Mouse (Mus musculus) brain, embryonic 14.5 days (tissue): ENCODE results near the gene Snx14. TPM values are rescaled to one million over a fixed set of nuclear protein-coding genes. Genes with fewer than 3 reads are reported as not detected.
"Not testable (repeated sequence)": the region's sequence is repeated elsewhere in the genome, so short reads cannot be mapped to it uniquely, and the experiment has no call there.

Source experiments
- DNase-seq: peaks from one replicate; pipeline ENCODE4 v3.0.0-alpha.2; 2011; ENCODE audit warnings: low read depth
- CTCF ChIP-seq: fragments of 200-500 bp; IDR thresholded peaks from 2 replicates; pipeline ENCODE4 v1.5.1; 2012; ENCODE audit warnings: inconsistent platforms, mild to moderate bottlenecking, moderate library complexity, borderline replicate concordance; ENCODE audit not compliant: insufficient read depth, insufficient read length; ENCODE audit errors: extremely low read depth
- POLR2A ChIP-seq: fragments of 200-500 bp; IDR thresholded peaks from 2 replicates; pipeline ENCODE4 v1.6.1; 2012; ENCODE audit warnings: mild to moderate bottlenecking, inconsistent platforms, borderline replicate concordance; ENCODE audit not compliant: poor library complexity, insufficient read depth, insufficient read length, severe bottlenecking; ENCODE audit errors: extremely low read depth
- polyA plus RNA-seq: library from polyadenylated mRNA; depleted of rRNA; stranded (reverse); fragments of >200 nt; gene quantifications from 2 replicates; pipeline ENCODE4 v1.2.3, GENCODE M21; 2012; rRNA removed

Gene Snx14
- polyA plus RNA-seq: 30.4 and 30.6 TPM in 2 replicates

GRCm38 (mm10) chr9:88438555-88439237 lies at the start of gene Snx14:
Gene Snx14, minus strand, starts transcription at chr9:88438958.
- TF ChIP-seq CTCF (no peak), POLR2A (0 out of 2 replicates have a peak, but pooled peaks have one; percentile 44)

GRCm38 (mm10) chr9:88484531-88484930 lies 45.8 kb upstream of the Snx14 start:
- no peak for DNase-seq
- no peak for TF ChIP-seq CTCF
- no peak for TF ChIP-seq POLR2A

More at GRCm38 (mm10) chr9:88438555-88439237, at the start of gene Snx14:
- DNase-seq: peak; percentile 98

DNA sequence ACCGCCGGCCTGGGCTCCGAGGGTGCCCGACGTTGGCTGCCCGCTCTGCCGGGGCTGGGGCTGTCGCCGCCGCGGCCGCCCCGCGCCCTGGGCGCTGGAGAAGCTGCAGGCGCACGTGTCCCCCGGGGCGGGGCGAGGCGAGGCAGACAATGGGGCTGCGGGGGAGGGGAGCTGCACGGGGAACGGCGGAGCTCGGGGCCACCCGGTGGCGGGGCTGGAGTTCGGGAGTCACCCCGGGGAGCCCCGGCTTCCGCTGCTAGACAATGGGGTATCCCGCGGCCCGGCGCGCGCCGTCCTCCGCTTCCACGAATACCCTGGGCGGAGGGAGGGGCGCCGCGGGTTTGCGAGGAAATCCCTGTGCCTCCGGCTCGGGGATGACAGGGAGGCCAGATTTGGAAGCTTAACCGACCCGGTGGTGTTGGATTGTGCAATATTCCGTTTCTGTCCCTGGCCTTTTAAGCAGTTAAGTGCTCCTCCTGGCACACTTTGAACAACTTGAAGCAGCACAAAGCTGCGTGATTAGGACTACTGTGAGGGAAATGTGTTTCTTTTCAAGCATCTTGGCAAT lies 44.2 kb upstream of the Snx14 start:
- TF ChIP-seq POLR2A (peak; percentile 74), CTCF (no peak)
- peak; percentile 91 for DNase-seq

GRCm38 (mm10) chr9:88482230-88482828 lies 43.6 kb upstream of the Snx14 start, which contains the start of gene Syncrip:
Gene Syncrip, minus strand, starts transcription at chr9:88482574.
- DNase-seq: peak; percentile 99

DNA sequence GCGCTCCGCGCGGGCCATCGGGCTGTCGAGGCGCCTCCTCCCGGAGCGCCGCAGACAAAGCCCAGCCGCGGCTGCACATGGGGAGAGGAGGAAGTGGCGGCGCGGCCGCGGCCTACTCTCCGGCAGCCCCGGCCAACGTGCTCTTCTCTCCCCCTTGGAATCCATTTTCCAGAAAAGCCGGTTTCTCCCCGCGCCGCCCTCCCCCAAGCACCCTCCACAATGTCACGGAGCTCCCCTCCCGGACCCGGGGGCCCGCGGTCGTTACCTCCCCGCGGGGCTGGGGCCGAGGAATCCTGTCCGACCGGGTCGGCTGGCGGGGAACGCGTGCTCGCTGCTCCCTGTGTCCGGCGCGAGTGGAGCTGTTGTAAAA lies 43.0 kb upstream of the Snx14 start:
- peak; percentile 64 for DNase-seq
- TF ChIP-seq CTCF: no peak
- no peak for TF ChIP-seq POLR2A

GRCm38 (mm10) chr9:88481061-88481790 lies 42.5 kb upstream of the Snx14 start:
- DNase-seq: peak; percentile 59
- TF ChIP-seq POLR2A: no peak
- TF ChIP-seq CTCF: no peak

GRCm38 (mm10) chr9:88480120-88480519 lies 41.4 kb upstream of the Snx14 start:
- DNase-seq: no peak
- TF ChIP-seq CTCF (no peak), POLR2A (no peak)

GRCm38 (mm10) chr9:88476138-88476537 lies 37.4 kb upstream of the Snx14 start:
- TF ChIP-seq CTCF: peak; percentile 12; the same call in 1 of the 2 replicates
- no peak for TF ChIP-seq POLR2A
- peak; percentile 25 for DNase-seq

DNA sequence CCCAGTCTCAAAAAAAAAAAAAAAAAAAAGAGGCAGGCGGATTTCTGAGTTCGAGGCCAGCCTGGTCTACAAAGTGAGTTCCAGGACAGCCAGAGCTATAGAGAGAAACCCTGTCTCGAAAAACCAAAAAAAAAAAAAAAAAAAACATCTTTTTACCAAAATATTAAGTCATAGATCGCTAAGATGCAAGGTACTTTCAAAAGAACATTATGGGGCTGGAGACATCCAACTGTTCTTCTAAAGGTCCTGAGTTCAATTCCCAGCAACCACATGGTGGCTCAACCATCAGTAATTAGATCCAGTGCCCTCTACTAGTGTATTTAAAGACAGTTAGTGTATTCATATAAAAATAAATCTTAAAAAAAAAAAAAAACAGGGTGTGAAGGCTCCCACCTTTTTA lies 22.3 kb upstream of the Snx14 start:
- DNase-seq: not testable (repeated sequence)

GRCm38 (mm10) chr9:88439991-88440390 lies 1.2 kb upstream of the Snx14 start:
- no peak for TF ChIP-seq CTCF
- TF ChIP-seq POLR2A: no peak
- DNase-seq: no peak

DNA sequence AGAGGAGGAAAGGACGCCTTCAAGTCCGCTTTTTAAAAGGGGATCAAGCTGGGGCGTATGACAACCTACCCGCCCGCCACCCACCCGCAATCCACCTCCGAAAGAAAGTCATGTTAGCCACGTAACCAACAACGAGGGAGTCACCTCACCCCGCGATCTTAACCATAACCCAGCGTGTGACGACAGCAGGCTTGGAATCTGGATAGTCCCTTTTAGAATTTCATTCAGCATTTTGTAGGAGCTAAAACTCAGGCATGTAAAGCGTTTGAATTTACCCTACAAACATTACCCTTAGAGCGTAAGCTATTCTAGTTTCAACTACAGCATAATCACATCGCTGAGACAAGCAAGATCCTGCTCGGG lies 461 bp upstream of the Snx14 start:
- DNase-seq: no peak
- TF ChIP-seq POLR2A (no peak), CTCF (no peak)

DNA sequence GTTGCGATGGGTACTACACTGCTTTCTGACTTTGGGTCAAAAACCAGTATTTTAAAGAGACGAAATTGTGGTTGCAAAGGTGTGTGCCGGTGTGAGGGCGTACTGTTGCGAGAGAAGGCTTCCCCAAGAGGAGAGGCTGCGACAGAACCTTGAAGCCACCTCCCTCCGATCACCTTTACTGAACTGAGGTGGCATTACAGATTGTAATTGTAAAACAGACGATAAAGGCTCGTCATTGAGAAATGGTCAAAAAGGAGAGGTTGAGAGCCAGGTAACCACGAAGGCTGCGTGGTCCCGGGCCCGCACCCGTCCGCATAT lies 562 bp downstream of the Snx14 start:
- DNase-seq: no peak
- TF ChIP-seq CTCF: no peak
- TF ChIP-seq POLR2A: no peak

GRCm38 (mm10) chr9:88437342-88438236 lies 1.2 kb downstream of the Snx14 start:
- TF ChIP-seq POLR2A: no peak
- DNase-seq: no peak

DNA sequence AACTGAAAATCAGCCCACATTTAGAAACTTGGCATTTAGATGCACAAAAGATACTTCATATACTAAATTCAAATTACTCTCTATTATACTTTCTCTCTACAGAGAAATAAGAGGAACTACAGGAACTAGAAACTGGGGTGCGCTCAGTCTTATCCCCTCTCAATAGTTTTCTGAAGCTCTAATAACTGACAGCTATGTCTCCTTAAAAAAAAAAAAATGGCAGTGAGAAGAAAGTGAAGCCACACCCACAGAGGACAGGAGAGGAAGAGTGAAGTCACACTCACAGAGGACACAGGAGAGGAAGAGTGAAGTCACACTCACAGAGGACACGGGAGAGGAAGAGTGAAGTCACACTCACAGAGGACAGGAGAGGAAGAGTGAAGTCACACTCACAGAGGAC lies 14.4 kb downstream of the Snx14 start:
- no peak for TF ChIP-seq POLR2A
- TF ChIP-seq CTCF: no peak
- DNase-seq: no peak
